Mouse (Mus musculus) CH12F3 (cell line): ENCODE results near the gene Plscr3.

ENCODE experiments used
- in situ Hi-C: fragments of 300-500 bp; cut with MboI; formaldehyde crosslinking; loops from 2 replicates; pipeline ENCODE4 v1.14.3; 2020; ENCODE audit warnings: low sequenced_read_pairs

Plscr3 gene

DNA sequence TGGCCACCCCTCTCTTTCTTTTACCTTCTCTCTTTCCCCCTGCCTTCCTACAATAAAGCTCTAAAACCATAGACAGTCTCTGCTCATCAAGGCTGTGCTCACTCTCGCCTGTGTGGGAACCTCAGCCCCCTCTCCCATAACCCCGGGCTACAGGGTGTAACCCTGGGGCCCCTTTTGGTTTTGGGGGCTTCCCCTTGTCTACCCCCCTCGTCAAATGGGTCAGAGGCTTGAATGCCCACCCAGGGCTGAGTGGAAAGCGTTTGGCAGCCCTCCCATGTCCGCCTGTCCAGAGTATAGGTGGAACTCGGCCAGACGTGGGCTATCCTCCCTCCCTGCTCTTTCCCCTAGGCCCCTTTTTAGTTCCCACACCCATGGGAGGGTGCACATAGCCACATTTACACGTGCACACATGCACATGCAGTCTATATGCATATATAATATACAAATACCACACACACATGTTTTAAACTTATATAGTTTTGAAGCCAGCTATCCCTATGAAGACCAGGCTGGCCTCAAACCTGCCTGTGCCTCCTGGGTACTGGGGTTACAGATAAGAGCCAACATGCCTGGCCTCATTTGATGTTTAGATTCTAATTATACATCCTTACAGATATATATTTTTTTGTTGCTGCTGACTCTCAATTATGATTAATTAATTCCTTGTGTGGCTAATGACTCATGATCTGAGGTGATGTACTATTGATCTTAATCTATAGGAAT is 18.1 kb downstream of the Plscr3 start:
- in situ Hi-C loops, result no loop called here

DNA sequence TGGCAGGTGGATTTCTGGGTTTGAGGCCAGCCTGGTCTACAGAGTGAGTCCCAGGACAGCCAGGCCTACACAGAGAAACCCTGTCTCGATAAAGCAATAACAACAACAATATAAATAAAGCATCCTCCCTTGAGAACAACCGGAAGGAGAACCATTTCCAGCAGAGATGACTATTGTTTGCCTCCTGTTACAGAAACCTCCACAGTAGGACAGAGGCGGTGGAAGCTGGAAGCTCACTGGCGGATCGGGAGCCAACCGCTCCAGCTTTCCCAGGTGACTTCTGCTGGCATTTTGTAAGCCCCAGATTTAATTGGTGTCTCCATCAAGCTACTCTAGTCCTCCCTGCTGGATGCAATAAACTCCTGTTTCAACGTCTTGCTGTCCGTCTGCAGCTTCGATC is 19.4 kb downstream of the Plscr3 start:
- in situ Hi-C loops, result no loop called here

DNA sequence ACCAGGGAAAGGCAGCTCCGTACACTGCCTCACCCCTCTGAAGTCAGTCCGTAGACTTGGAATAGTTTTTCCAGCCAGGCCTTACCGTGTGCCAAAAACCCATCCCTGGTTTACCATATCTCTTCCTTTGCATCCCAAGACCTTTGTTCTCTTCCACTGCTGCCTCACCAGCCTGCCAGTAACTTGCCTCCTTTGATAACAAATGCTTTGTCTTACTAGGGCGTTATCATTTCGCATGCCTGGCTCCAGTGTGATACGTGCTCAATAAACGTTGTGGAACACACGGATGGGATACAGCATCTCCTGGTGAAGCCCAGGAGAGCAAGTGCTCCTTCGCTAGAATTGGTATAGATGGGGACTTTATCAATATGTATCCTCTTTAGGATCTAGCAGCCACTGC is 21.2 kb downstream of the Plscr3 start:
- in situ Hi-C loops, result no loop called here

GRCm38 (mm10) chr11:69870289-69871069 is 24.3 kb downstream of the Plscr3 start:
- in situ Hi-C loops, result loop anchor here (10.0 kb wide), 1 partner anchor 126 kb away; no protein-coding TSS in a partner anchor

- in situ Hi-C loops, result loop anchor here (10.0 kb wide), 1 partner anchor 127 kb away; no protein-coding TSS in a partner anchor
Observed at GRCm38 (mm10) chr11:69871822-69872221, 25.6 kb downstream of the Plscr3 start.

DNA sequence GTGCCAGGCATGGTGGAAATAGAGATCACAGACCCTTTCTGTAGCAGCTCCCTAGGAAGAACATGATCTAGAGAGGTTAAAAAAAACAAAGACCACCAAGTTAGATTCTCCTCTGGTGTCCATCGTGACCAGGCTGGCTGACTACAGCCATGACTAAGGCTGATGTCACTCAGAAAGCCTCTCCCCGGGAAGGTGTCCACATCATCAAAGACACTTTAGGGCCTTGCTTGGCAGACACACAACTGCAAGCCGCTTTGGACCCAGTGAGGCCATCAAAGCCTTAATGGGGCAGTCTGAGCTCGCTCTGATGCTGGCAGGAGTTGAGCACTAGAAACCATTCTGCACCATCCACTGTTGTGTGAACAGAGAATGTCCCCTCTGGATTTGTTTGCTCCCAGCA is 26.3 kb downstream of the Plscr3 start:
- in situ Hi-C loops, result loop anchor here (10.0 kb wide), 1 partner anchor 128 kb away; no protein-coding TSS in a partner anchor

DNA sequence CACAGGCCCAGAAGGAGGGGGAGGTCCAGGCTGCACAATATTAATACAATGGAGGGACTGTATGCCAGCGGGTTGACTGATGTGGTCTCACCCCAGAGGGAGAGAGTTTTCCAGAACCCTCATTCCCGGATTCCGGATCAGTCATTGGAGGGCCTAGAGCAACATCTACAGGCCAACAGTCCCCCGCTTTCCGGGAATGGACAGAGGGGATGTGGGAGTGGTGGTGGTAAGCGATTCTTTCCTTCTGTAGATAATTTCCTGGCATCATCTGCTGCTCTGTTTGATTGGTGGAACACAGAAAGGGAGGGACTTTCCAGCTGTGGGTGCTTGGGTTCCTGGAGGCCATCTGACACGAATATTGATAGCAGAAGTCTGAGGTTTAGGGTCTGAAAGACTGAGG is 30.0 kb downstream of the Plscr3 start:
- in situ Hi-C loops, result loop anchor here (10.0 kb wide), 1 partner anchor 131 kb away; no protein-coding TSS in a partner anchor

GRCm38 (mm10) chr11:69876867-69877266 is 30.7 kb downstream of the Plscr3 start:
- in situ Hi-C loops, result loop anchor here (10.0 kb wide), 1 partner anchor 132 kb away; no protein-coding TSS in a partner anchor

- in situ Hi-C loops, result loop anchor here (10.0 kb wide), 1 partner anchor 133 kb away; no protein-coding TSS in a partner anchor
Observed at GRCm38 (mm10) chr11:69877878-69878277, 31.7 kb downstream of the Plscr3 start, which contains the start of gene Tmem95. Tmem95 (minus strand) TSS chr11:69878018.

DNA sequence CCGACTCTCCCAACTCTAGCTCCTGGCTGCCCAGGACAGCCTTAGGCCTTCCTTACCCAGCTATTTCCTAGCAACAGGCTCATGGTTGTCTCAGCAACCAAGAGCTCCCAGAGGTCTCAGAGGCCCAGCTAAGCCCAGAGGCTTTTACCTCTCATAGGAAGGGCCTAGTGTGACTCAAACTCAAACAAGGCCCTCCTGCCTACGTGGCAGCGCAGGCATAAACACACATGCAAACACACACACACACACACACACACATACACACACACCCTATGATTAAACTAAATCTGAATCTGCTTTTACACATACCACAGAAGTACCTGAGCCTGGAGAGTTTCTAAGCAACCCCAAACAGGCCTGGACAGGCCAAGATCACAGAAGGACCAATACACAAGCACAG is 32.2 kb downstream of the Plscr3 start:
- in situ Hi-C loops, result loop anchor here (10.0 kb wide), 1 partner anchor 134 kb away; no protein-coding TSS in a partner anchor

GRCm38 (mm10) chr11:69878952-69879351 is 32.8 kb downstream of the Plscr3 start:
- in situ Hi-C loops, result loop anchor here (10.0 kb wide), 1 partner anchor 134 kb away; no protein-coding TSS in a partner anchor

DNA sequence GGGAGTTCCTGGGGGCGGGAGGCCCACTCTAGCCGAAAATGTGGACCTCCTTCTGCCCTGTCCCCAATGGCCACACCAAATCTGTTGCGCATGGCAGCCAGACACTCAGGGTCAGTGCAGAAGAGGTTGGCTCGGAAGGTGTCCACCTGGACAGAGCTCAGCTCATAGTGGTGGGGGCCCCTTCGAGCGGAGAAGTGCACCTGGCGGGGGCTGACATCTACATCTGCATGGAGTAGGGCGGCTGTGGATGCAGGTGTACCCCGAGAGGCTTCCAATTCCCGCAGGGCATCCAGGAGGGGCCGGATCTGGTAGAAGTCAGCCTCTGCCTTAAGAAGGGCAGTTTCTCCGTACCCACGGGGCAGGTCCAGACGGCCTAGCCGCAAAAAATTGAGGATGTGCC is 33.5 kb downstream of the Plscr3 start:
- in situ Hi-C loops, result loop anchor here (10.0 kb wide), 1 partner anchor 135 kb away; no protein-coding TSS in a partner anchor

- in situ Hi-C loops, result no loop called here
Observed at GRCm38 (mm10) chr11:69880506-69880852, 34.3 kb downstream of the Plscr3 start.

DNA sequence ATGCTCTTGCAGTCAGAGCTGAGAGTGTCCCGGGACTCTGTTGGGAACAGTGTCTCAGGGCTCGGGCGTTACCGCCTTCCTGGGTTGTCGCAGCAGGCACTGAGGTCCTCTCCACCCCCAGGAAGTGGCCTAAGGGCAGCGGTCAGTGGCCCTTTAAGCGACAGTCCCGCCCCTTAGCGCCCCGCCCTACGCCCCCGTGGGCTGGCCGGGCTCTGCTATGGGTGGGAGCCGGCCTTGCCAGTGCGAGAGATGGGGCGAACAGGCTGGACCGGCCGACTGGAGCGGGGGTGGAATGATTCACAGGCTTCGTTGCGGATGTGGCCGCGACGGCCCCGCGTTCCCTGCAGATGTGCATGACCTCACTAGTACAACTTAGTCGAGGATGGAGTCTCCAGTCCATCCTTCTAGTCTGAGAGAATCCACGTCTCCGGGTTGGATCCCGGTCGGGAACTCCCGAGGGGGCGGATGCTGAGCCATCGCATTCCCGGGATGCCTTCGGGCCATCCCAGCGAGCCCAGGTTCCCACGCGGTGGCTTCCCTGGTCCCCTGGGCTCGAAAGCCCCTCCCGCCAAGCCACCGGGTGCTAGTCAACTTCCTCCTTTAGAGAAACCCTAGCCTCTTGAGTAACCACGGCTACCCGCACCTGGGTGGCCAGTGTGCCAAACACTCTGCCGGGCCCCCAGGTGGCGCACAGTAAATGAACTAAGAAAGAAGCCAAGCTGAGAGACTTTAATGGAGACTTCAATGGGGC is 34.9 kb downstream of the Plscr3 start, which contains the start of gene Kctd11:
Kctd11 (minus strand) TSS at position 554 of the 751 bp plus-strand sequence.
- in situ Hi-C loops, result no loop called here

- in situ Hi-C loops, result no loop called here
Observed at GRCm38 (mm10) chr11:69881787-69882670, 35.9 kb downstream of the Plscr3 start.

DNA sequence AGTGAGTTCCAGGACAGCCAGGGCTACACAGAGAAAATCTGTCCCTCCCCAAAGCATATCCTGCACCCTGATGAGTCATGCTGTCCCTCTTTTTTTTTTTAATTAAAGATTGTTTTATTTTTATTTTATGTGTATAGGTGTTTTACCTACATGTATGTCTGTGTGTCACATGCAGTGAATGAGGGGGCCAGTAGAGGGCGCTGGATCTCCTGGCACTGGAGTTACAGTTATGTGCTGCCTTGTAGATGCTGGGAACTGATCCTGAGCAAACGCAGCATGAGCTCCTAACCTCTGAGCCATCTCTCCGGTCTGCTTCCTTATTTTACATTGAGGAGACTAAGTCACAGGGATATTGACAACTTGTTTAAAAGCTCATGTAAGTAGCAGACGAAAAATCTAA is 36.9 kb downstream of the Plscr3 start:
- in situ Hi-C loops, result no loop called here

DNA sequence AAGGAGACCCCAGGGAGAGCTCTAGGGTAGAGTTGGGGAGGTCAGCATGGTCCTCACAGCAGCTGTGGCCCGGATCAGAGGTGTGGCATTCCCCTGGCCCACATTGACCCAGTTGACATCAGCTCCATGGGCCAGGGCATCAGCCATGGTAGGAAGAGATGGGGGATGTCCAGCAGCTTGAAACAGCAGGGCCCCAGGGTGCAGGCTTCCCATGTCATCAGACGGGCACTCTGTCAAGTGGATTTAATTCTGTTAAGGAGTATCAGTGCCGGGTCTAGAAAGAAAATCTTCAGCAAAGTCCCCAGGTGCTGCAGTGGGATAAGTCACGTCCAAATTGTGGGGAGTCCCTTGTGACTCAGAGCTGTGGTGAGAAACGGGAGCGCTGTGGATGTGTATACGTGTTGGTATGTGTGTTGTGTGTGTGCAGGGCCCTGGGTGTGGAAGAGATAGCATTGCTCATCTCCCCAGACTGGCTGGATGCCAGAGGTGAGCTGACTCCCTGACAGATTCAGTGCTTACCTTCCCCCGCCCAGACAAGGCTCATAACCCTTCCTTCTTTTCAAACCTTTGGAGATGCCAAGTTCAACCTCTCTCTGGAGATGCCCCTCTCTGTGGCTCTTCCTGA is 37.5 kb downstream of the Plscr3 start:
- in situ Hi-C loops, result no loop called here

GRCm38 (mm10) chr11:69884240-69884639 is 38.1 kb downstream of the Plscr3 start:
- in situ Hi-C loops, result no loop called here

GRCm38 (mm10) chr11:69884663-69885062 is 38.5 kb downstream of the Plscr3 start:
- in situ Hi-C loops, result no loop called here
